Mouse (Mus musculus): ENCODE results near the gene Gpr162.

The Gpr162 gene

GRCm38 (mm10) chr6:124863658-124864298 lies at the start of gene Gpr162:
Gene Gpr162, minus strand, starts transcription at chr6:124863983.
- in situ Hi-C loops (cut with MboI, MseI) = no loop called here

GRCm38 (mm10) chr6:124913214-124913613 lies 49.4 kb upstream of the Gpr162 start:
- in situ Hi-C loops (cut with MboI, MseI) = loop anchor here (10.0 kb wide), 1 partner anchor 512 kb away; no protein-coding TSS in a partner anchor

- in situ Hi-C loops (cut with MboI, MseI) = loop anchor here (10.0 kb wide), 1 partner anchor 513 kb away; no protein-coding TSS in a partner anchor
These were observed 47.9 kb upstream of the Gpr162 start, which contains the start of gene Lag3 for GRCm38 (mm10) chr6:124911533-124912218. Gene Lag3, minus strand, starts transcription at chr6:124911705.

GRCm38 (mm10) chr6:124910032-124910431 lies 46.2 kb upstream of the Gpr162 start:
- in situ Hi-C loops (cut with MboI, MseI) = loop anchor here (10.0 kb wide), 1 partner anchor 515 kb away; no protein-coding TSS in a partner anchor

- in situ Hi-C loops (cut with MboI, MseI) = no loop called here
These were observed 44.0 kb upstream of the Gpr162 start for GRCm38 (mm10) chr6:124907767-124908166.

GRCm38 (mm10) chr6:124904991-124905860 lies 41.4 kb upstream of the Gpr162 start:
- in situ Hi-C loops (cut with MboI, MseI) = no loop called here

GRCm38 (mm10) chr6:124904161-124904981 lies 40.6 kb upstream of the Gpr162 start:
- in situ Hi-C loops (cut with MboI, MseI) = no loop called here

- in situ Hi-C loops (cut with MboI, MseI) = no loop called here
These were observed 39.9 kb upstream of the Gpr162 start for GRCm38 (mm10) chr6:124903580-124904151.

GRCm38 (mm10) chr6:124901851-124902250 lies 38.1 kb upstream of the Gpr162 start:
- in situ Hi-C loops (cut with MboI, MseI) = no loop called here

- in situ Hi-C loops (cut with MboI, MseI) = no loop called here
These were observed 37.2 kb upstream of the Gpr162 start for GRCm38 (mm10) chr6:124900801-124901480.

GRCm38 (mm10) chr6:124900056-124900800 lies 36.4 kb upstream of the Gpr162 start:
- in situ Hi-C loops (cut with MboI, MseI) = no loop called here

GRCm38 (mm10) chr6:124898359-124898758 lies 34.6 kb upstream of the Gpr162 start:
- in situ Hi-C loops (cut with MboI, MseI) = no loop called here

- in situ Hi-C loops (cut with MboI, MseI) = loop anchor here (5.0 kb wide), 1 partner anchor 38 kb away; the partner anchor contains the start of gene Mlf2
These were observed 30.3 kb upstream of the Gpr162 start for GRCm38 (mm10) chr6:124894113-124894512.

- in situ Hi-C loops (cut with MboI, MseI) = loop anchor here (5.0 kb wide), 1 partner anchor 41 kb away; the partner anchor contains the start of gene Mlf2
These were observed 27.2 kb upstream of the Gpr162 start for GRCm38 (mm10) chr6:124890997-124891396.

GRCm38 (mm10) chr6:124888555-124889125 lies 24.9 kb upstream of the Gpr162 start:
- in situ Hi-C loops (cut with MboI, MseI) = no loop called here

GRCm38 (mm10) chr6:124887986-124888385 lies 24.2 kb upstream of the Gpr162 start, which contains the start of gene Cd4:
Gene Cd4, minus strand, starts transcription at chr6:124888221.
- in situ Hi-C loops (cut with MboI, MseI) = no loop called here

- in situ Hi-C loops (cut with MboI, MseI) = no loop called here
These were observed 22.2 kb upstream of the Gpr162 start for GRCm38 (mm10) chr6:124885956-124886381.

GRCm38 (mm10) chr6:124884714-124885500 lies 21.1 kb upstream of the Gpr162 start:
- in situ Hi-C loops (cut with MboI, MseI) = no loop called here

Data from regulatory T cell (primary cell).